Mouse (Mus musculus): ENCODE results near the gene Il6ra. TPM values are rescaled to one million over a fixed set of nuclear protein-coding genes. Genes with fewer than 3 reads are reported as not detected.

Gene Il6ra
- polyA plus RNA-seq, 1 experiment from 2014 or later, result 5.3 TPM

DNA sequence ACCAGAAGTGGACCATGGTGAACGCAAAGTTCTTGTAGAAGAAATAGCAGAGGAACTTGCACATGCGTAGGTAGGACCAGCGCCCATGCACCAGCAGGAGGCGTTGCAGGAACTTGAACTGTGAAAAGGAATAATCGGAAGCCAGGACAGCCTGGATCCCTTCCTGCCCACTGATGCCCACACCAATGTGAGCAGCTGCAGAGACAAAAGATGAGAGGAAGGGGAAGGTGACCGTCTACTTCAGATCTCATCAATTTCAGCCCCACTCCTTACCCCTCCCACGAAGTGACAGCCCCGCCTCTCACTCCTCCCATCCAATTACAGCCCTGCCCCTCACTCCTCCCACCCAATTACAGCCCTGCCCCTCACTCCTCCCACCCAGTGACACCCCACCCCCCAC lies 32.0 kb upstream of the Il6ra start:
- H3K4me1 ChIP-seq (replicated peaks), result no peaks in the 10 kb centered on the region
- ATAC-seq (ENCODE audit: insufficient read depth), result no peak
- 75% methylated on average over 8 of the region's 8 CpGs for WGBS (ENCODE audit: insufficient replicate concordance)
- H3K27me3 ChIP-seq, result no peaks in the 10 kb centered on the region
- H3K9ac ChIP-seq, result no peak overlapping the region
- no peak overlapping the region for H3K27ac ChIP-seq (replicated peaks)
- H3K36me3 ChIP-seq (replicated peaks), result peaks cover 36% of the 10 kb centered on the region; the same call in 1 of the 2 replicates
- no peak overlapping the region for H3K4me2 ChIP-seq
- H3K9me3 ChIP-seq (replicated peaks), result no peaks in the 10 kb centered on the region
- H3K4me3 ChIP-seq (replicated peaks), result no peak overlapping the region

- Histone ChIP-seq H3K27me3 (no peaks in the 10 kb centered on the region), H3K4me2 (no peak overlapping the region), H3K9ac (no peak overlapping the region), H3K4me3 (replicated peaks) (no peak overlapping the region), H3K27ac (replicated peaks) (no peak overlapping the region), H3K36me3 (replicated peaks) (peaks cover 29% of the 10 kb centered on the region; the same call in 1 of the 2 replicates), H3K9me3 (replicated peaks) (no peaks in the 10 kb centered on the region), H3K4me1 (replicated peaks) (no peaks in the 10 kb centered on the region)
- 67% methylated on average over 9 of the region's 9 CpGs for WGBS (ENCODE audit: insufficient replicate concordance)
- ATAC-seq (ENCODE audit: insufficient read depth), result no peak
Measured at GRCm38 (mm10) chr3:89942894-89943293, 29.9 kb upstream of the Il6ra start.

- Histone ChIP-seq H3K36me3 (replicated peaks) (0 out of 2 replicates have a peak, but pooled peaks cover 4% of the 10 kb centered on the region), H3K27me3 (no peaks in the 10 kb centered on the region), H3K9me3 (replicated peaks) (no peaks in the 10 kb centered on the region), H3K9ac (no peak overlapping the region), H3K4me3 (replicated peaks) (no peak overlapping the region), H3K27ac (replicated peaks) (no peak overlapping the region), H3K4me2 (no peak overlapping the region), H3K4me1 (replicated peaks) (no peaks in the 10 kb centered on the region)
- no peak for ATAC-seq (ENCODE audit: insufficient read depth)
- WGBS (ENCODE audit: insufficient replicate concordance), result 58% methylated on average over 3 of the region's 3 CpGs
Measured at GRCm38 (mm10) chr3:89936495-89936894, 23.5 kb upstream of the Il6ra start.

GRCm38 (mm10) chr3:89932925-89933324 lies 19.9 kb upstream of the Il6ra start:
- H3K9me3 ChIP-seq (replicated peaks), result no peaks in the 10 kb centered on the region
- H3K4me2 ChIP-seq, result no peak overlapping the region
- no peaks in the 10 kb centered on the region for H3K27me3 ChIP-seq
- no peak overlapping the region for H3K9ac ChIP-seq
- H3K4me1 ChIP-seq (replicated peaks), result no peaks in the 10 kb centered on the region
- ATAC-seq (ENCODE audit: insufficient read depth), result no peak
- H3K27ac ChIP-seq (replicated peaks), result no peak overlapping the region
- no peak overlapping the region for H3K4me3 ChIP-seq (replicated peaks)
- WGBS (ENCODE audit: insufficient replicate concordance), result 57% methylated on average over 2 of the region's 2 CpGs
- no peaks in the 10 kb centered on the region for H3K36me3 ChIP-seq (replicated peaks)

GRCm38 (mm10) chr3:89928956-89929355 lies 16.0 kb upstream of the Il6ra start:
- H3K36me3 ChIP-seq (replicated peaks), result no peaks in the 10 kb centered on the region
- no peak overlapping the region for H3K9ac ChIP-seq
- WGBS (ENCODE audit: insufficient replicate concordance), result 68% methylated on average over 4 of the region's 4 CpGs
- H3K4me3 ChIP-seq (replicated peaks), result no peak overlapping the region
- no peaks in the 10 kb centered on the region for H3K4me1 ChIP-seq (replicated peaks)
- ATAC-seq (ENCODE audit: insufficient read depth), result no peak
- H3K27me3 ChIP-seq, result no peaks in the 10 kb centered on the region
- no peaks in the 10 kb centered on the region for H3K9me3 ChIP-seq (replicated peaks)
- H3K27ac ChIP-seq (replicated peaks), result no peak overlapping the region
- H3K4me2 ChIP-seq, result no peak overlapping the region

GRCm38 (mm10) chr3:89926440-89926839 lies 13.4 kb upstream of the Il6ra start:
- H3K27me3 ChIP-seq, result no peaks in the 10 kb centered on the region
- no peak overlapping the region for H3K4me2 ChIP-seq
- H3K4me1 ChIP-seq (replicated peaks), result no peaks in the 10 kb centered on the region
- H3K4me3 ChIP-seq (replicated peaks), result no peak overlapping the region
- no peaks in the 10 kb centered on the region for H3K9me3 ChIP-seq (replicated peaks)
- no peak overlapping the region for H3K9ac ChIP-seq
- H3K27ac ChIP-seq (replicated peaks), result no peak overlapping the region
- H3K36me3 ChIP-seq (replicated peaks), result no peaks in the 10 kb centered on the region
- WGBS (ENCODE audit: insufficient replicate concordance), result 83% methylated on average over 1 of the region's 1 CpGs
- ATAC-seq (ENCODE audit: insufficient read depth), result no peak

DNA sequence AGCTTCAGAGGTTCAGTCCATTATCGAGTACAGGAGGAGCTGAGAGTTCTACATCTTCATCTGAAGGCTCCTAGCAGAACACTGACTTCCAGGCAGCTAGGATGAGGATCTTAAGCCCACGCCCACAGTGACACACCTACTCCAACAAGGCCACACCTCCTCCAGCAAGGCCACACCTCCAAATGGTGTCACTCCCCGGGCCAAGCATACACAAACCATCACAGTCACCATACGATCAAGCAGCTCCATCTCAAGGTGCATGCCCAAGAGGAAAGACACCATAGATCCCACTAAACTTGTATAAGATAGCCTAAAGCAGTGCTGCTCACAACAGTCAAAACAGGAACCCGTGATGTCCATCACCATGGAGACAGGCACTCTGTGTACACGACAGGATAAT lies 7.7 kb upstream of the Il6ra start:
- peaks cover 9% of the 10 kb centered on the region; the same call in 1 of the 2 replicates for H3K27me3 ChIP-seq
- no peaks in the 10 kb centered on the region for H3K9me3 ChIP-seq (replicated peaks)
- no peak overlapping the region for H3K4me3 ChIP-seq (replicated peaks)
- H3K4me2 ChIP-seq, result no peak overlapping the region
- H3K27ac ChIP-seq (replicated peaks), result no peak overlapping the region
- H3K36me3 ChIP-seq (replicated peaks), result no peaks in the 10 kb centered on the region
- no peaks in the 10 kb centered on the region for H3K4me1 ChIP-seq (replicated peaks)
- no peak overlapping the region for H3K9ac ChIP-seq
- WGBS (ENCODE audit: insufficient replicate concordance), result 43% methylated on average over 6 of the region's 6 CpGs
- ATAC-seq (ENCODE audit: insufficient read depth), result no peak

DNA sequence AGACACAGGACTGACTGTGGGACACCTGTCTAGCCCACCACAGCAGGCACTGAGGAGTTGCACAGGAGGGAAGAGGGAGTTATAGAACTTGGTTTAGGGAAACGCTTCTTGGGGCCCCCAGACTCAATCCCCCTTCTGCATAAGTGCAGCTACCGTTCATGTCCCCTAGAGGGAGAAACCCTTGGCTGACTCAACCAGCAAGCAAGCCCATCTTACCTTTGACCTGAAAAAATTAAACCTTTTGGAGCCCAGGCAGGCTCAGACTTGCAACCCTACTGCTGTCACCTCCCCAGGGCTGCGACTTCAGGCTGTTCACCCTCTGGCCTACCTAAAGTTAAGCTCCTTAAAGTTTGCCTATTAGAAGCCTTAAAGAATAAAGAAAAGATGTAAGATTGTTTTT lies 4.4 kb upstream of the Il6ra start:
- no peaks in the 10 kb centered on the region for H3K9me3 ChIP-seq (replicated peaks)
- H3K4me3 ChIP-seq (replicated peaks), result no peak overlapping the region
- no peak for ATAC-seq (ENCODE audit: insufficient read depth)
- 49% methylated on average over 3 of the region's 3 CpGs for WGBS (ENCODE audit: insufficient replicate concordance)
- H3K4me1 ChIP-seq (replicated peaks), result peaks cover 15% of the 10 kb centered on the region
- no peak overlapping the region for H3K9ac ChIP-seq
- no peak overlapping the region for H3K27ac ChIP-seq (replicated peaks)
- peaks cover 42% of the 10 kb centered on the region for H3K27me3 ChIP-seq
- H3K36me3 ChIP-seq (replicated peaks), result no peaks in the 10 kb centered on the region
- no peak overlapping the region for H3K4me2 ChIP-seq

GRCm38 (mm10) chr3:89916622-89917021 lies 3.6 kb upstream of the Il6ra start:
- Histone ChIP-seq H3K36me3 (replicated peaks) (no peaks in the 10 kb centered on the region), H3K27ac (replicated peaks) (no peak overlapping the region), H3K4me2 (no peak overlapping the region), H3K4me3 (replicated peaks) (no peak overlapping the region), H3K9me3 (replicated peaks) (no peaks in the 10 kb centered on the region), H3K9ac (no peak overlapping the region), H3K4me1 (replicated peaks) (peaks cover 21% of the 10 kb centered on the region), H3K27me3 (peaks cover 50% of the 10 kb centered on the region)
- WGBS (ENCODE audit: insufficient replicate concordance), result 41% methylated on average over 1 of the region's 1 CpGs
- no peak for ATAC-seq (ENCODE audit: insufficient read depth)

DNA sequence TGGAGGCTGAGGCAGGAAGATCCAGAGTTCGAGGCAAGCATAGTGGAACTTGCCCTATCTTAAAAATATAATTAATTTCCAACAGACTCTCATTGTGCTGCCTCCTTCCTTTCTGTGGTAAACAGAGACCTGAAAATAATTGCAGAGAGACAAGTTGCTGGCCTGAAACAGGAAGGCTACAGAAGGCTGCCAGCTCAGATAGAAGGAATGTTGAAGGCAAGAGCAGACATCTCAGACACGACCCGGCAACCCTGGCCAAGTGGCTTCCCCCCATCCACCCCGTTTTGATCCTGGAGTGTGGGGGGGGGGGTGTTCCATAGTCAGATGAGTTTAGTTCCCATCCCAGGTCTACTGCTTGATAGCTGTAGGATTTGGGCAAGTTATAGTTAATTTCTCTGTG lies 1.7 kb upstream of the Il6ra start:
- Histone ChIP-seq H3K9me3 (replicated peaks) (no peaks in the 10 kb centered on the region), H3K4me2 (no peak overlapping the region), H3K9ac (no peak overlapping the region), H3K36me3 (replicated peaks) (no peaks in the 10 kb centered on the region), H3K4me1 (replicated peaks) (peaks cover 29% of the 10 kb centered on the region), H3K27ac (replicated peaks) (no peak overlapping the region), H3K4me3 (replicated peaks) (no peak overlapping the region), H3K27me3 (peaks cover 61% of the 10 kb centered on the region)
- ATAC-seq (ENCODE audit: insufficient read depth), result no peak
- 18% methylated on average over 4 of the region's 4 CpGs for whole genome bisulfite sequencing (ENCODE audit: insufficient replicate concordance)

- Histone ChIP-seq H3K9ac (peak overlapping the region; percentile 35; the same call in 1 of the 2 replicates), H3K27ac (replicated peaks) (peak overlapping the region; percentile 75)
Measured at GRCm38 (mm10) chr3:89912108-89912542, 871 bp downstream of the Il6ra start.

DNA sequence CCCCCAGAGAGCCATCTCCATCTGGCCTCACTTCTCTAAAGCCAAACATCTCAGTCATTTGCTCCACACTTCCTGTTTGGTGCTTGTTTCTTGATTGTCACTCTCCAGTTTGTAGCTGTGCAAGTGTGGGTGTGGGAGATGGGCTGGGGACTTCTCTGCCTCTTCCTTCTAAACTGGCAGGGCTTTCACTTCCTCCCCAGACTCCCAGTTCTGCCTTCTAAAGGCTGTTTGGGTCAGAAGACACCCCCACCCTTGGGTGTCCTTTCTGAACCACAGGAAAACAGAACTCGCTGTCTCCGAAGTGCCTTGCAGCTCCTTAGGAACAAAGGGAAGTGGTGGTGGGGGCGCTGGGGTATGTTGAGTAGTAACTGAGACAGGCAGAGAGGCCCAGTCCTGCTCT lies 1.8 kb downstream of the Il6ra start:
- H3K36me3 ChIP-seq (replicated peaks), result no peaks in the 10 kb centered on the region
- H3K4me3 ChIP-seq (replicated peaks), result no peak overlapping the region
- ATAC-seq (ENCODE audit: insufficient read depth), result no peak; the same call in 1 of the 2 replicates
- H3K27me3 ChIP-seq, result peaks cover 64% of the 10 kb centered on the region
- no peak overlapping the region for H3K9ac ChIP-seq
- H3K27ac ChIP-seq (replicated peaks), result peak overlapping the region; percentile 41; the same call in 1 of the 2 replicates
- H3K4me2 ChIP-seq, result peak overlapping the region; percentile 78
- no peaks in the 10 kb centered on the region for H3K9me3 ChIP-seq (replicated peaks)
- H3K4me1 ChIP-seq (replicated peaks), result peaks cover 45% of the 10 kb centered on the region
- 20% methylated on average over 3 of the region's 3 CpGs for WGBS (ENCODE audit: insufficient replicate concordance)

More at GRCm38 (mm10) chr3:89912108-89912542, 871 bp downstream of the Il6ra start:
- ATAC-seq (ENCODE audit: insufficient read depth), result no peak
- Histone ChIP-seq H3K9me3 (replicated peaks) (no peaks in the 10 kb centered on the region), H3K4me3 (replicated peaks) (peak overlapping the region; percentile 61), H3K36me3 (replicated peaks) (no peaks in the 10 kb centered on the region), H3K4me1 (replicated peaks) (peaks cover 40% of the 10 kb centered on the region), H3K27me3 (peaks cover 68% of the 10 kb centered on the region), H3K4me2 (peak overlapping the region; percentile 78)
- whole genome bisulfite sequencing (ENCODE audit: insufficient replicate concordance), result 24% methylated on average over 6 of the region's 6 CpGs
